Mouse (Mus musculus): ENCODE measurements around the gene Plekhh2. TPM values are rescaled to one million over a fixed set of nuclear protein-coding genes. Genes with fewer than 3 reads are reported as not detected.
A peak's percentile ranks its signal among the peaks of the same experiment; 100 is the strongest.

The Plekhh2 gene
- polyA plus RNA-seq, 1 experiment from 2014 or later = 0.76 TPM

DNA sequence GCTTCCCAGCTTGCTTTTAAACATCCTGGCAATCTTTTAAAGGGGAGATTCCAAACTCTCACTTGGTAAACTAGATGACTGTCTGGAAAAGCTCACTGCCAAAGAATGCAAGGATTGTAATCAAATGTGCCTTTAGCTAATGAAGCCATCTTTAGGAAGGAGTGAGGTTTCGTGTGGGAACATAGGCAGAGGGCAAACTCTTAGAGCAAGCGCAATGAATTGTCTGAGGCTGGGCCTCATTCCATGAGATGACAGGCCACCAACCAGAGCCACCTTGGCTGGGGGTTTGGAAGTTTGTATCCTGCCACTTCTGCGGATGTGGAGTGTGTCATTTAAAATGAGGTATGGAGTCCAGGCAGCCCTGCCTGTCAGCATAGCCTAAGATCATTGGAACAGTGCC lies 108.4 kb downstream of the Plekhh2 start:
- Histone ChIP-seq H3K36me3 (no peaks in the 10 kb centered on the region), H3K4me2 (no peak overlapping the region), H3K4me3 (no peak overlapping the region), H3K9ac (no peak overlapping the region), H3K9me3 (replicated peaks) (no peaks in the 10 kb centered on the region), H3K27me3 (replicated peaks) (no peaks in the 10 kb centered on the region), H3K4me1 (no peaks in the 10 kb centered on the region), H3K27ac (no peak overlapping the region)
- WGBS (ENCODE audit: insufficient replicate concordance) = 75% methylated on average over 3 of the region's 3 CpGs
- ATAC-seq = no peak

DNA sequence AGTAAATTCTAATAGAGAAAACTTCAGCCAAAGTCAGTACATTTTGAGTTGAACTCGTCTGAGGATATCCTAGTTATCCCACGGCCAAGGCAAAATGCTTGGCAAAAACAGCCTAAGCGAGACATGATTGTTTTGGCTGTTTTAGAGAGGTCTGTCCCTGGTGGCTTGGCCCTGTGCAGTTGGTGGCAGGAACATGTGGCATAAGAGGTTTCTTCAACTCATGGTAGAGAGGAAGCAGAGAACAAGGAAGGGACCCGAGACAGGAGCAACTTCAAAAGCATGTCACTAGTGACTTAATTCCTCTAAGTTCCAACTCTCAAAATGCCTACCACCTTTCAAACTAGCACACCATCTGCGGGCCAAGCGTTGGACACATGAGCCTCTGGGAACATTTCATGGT lies 108.9 kb downstream of the Plekhh2 start:
- Histone ChIP-seq H3K4me2 (no peak overlapping the region), H3K36me3 (no peaks in the 10 kb centered on the region), H3K9me3 (replicated peaks) (no peaks in the 10 kb centered on the region), H3K27ac (no peak overlapping the region), H3K4me1 (no peaks in the 10 kb centered on the region), H3K9ac (no peak overlapping the region), H3K4me3 (no peak overlapping the region), H3K27me3 (replicated peaks) (no peaks in the 10 kb centered on the region)
- no peak for ATAC-seq
- WGBS (ENCODE audit: insufficient replicate concordance) = 76% methylated on average over 6 of the region's 6 CpGs

DNA sequence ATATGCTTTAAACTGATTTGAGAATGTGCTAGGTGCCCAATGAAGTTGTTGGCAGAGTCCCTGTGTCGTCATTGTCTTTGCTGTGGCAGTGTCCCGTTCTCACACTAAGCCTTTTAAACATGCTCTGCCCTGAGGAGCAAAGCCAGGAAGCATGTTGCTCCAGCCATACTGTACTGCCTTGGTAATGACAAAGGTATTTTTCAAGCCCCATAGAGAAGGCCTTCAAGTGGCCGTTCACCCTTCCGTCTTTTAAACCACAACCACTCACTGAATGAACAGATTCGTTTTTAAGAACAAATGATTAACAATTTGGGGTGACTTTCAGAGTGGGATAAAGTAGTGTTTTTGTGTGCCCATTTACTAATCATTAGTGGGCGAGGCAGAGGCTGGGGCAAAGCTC lies 109.5 kb downstream of the Plekhh2 start:
- peaks cover 2% of the 10 kb centered on the region; the same call in 1 of the 2 replicates for H3K4me1 ChIP-seq
- ATAC-seq = no peak
- WGBS (ENCODE audit: insufficient replicate concordance) = 59% methylated on average over 6 of the region's 6 CpGs
- H3K27me3 ChIP-seq (replicated peaks) = no peaks in the 10 kb centered on the region
- H3K36me3 ChIP-seq = no peaks in the 10 kb centered on the region
- H3K9ac ChIP-seq = no peak overlapping the region
- no peak overlapping the region for H3K4me2 ChIP-seq
- H3K9me3 ChIP-seq (replicated peaks) = no peaks in the 10 kb centered on the region
- H3K4me3 ChIP-seq = no peak overlapping the region
- H3K27ac ChIP-seq = no peak overlapping the region

GRCm38 (mm10) chr17:84622028-84622427 lies 110.3 kb downstream of the Plekhh2 start:
- 70% methylated on average over 4 of the region's 4 CpGs for WGBS (ENCODE audit: insufficient replicate concordance)
- Histone ChIP-seq H3K4me3 (no peak overlapping the region), H3K27me3 (replicated peaks) (no peaks in the 10 kb centered on the region), H3K9me3 (replicated peaks) (no peaks in the 10 kb centered on the region), H3K9ac (no peak overlapping the region), H3K4me1 (peaks cover 11% of the 10 kb centered on the region), H3K4me2 (no peak overlapping the region), H3K36me3 (no peaks in the 10 kb centered on the region), H3K27ac (no peak overlapping the region)
- ATAC-seq = no peak

DNA sequence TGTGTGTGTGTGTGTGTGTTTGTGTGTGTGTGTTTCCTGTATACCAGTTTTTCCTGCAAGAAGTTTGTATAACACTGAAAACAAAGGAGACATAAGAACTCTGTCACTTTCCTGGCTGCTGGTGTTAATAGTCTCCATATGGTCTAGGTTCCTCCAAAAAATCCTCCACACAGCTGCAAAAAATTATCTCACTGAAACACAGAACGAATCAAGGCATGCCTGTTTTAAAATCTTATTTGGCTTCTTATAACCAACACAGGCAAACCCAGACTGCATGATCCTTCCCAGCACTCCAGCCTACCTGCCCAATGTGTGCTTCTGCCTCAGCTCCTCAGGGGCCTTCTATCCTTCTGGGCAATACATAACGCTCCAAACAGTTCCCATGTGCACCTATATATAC lies 111.2 kb downstream of the Plekhh2 start:
- no peak overlapping the region for H3K4me3 ChIP-seq
- H3K9me3 ChIP-seq (replicated peaks) = no peaks in the 10 kb centered on the region
- no peak for ATAC-seq
- WGBS (ENCODE audit: insufficient replicate concordance) = 44% methylated on average over 2 of the region's 2 CpGs
- peaks cover 11% of the 10 kb centered on the region for H3K4me1 ChIP-seq
- H3K36me3 ChIP-seq = no peaks in the 10 kb centered on the region
- H3K4me2 ChIP-seq = no peak overlapping the region
- no peak overlapping the region for H3K27ac ChIP-seq
- H3K27me3 ChIP-seq (replicated peaks) = no peaks in the 10 kb centered on the region
- no peak overlapping the region for H3K9ac ChIP-seq

- Histone ChIP-seq H3K9me3 (replicated peaks) (no peaks in the 10 kb centered on the region), H3K27me3 (replicated peaks) (no peaks in the 10 kb centered on the region), H3K4me1 (peaks cover 11% of the 10 kb centered on the region), H3K36me3 (no peaks in the 10 kb centered on the region), H3K27ac (no peak within 1 kb of the TSS), H3K4me2 (peak within 1 kb of the TSS; percentile 69), H3K4me3 (peak within 1 kb of the TSS; percentile 50), H3K9ac (peak within 1 kb of the TSS; percentile 12; the same call in 1 of the 2 replicates)
- 1% methylated on average over 23 of the region's 25 CpGs for WGBS (ENCODE audit: insufficient replicate concordance)
- peak; percentile 77 for ATAC-seq
These were observed 114.7 kb downstream of the Plekhh2 start, which contains the start of gene Dync2li1 for GRCm38 (mm10) chr17:84626276-84626856. Gene Dync2li1 (plus strand): TSS chr17:84626496.

GRCm38 (mm10) chr17:84626857-84627305 lies 115.2 kb downstream of the Plekhh2 start:
- H3K27ac ChIP-seq = no peak overlapping the region

GRCm38 (mm10) chr17:84627721-84628120 lies 116.0 kb downstream of the Plekhh2 start:
- Histone ChIP-seq H3K36me3 (no peaks in the 10 kb centered on the region), H3K27me3 (replicated peaks) (no peaks in the 10 kb centered on the region), H3K4me2 (no peak overlapping the region), H3K4me3 (no peak overlapping the region), H3K27ac (no peak overlapping the region), H3K9ac (no peak overlapping the region), H3K9me3 (replicated peaks) (no peaks in the 10 kb centered on the region), H3K4me1 (peaks cover 11% of the 10 kb centered on the region)
- no peak for ATAC-seq
- WGBS (ENCODE audit: insufficient replicate concordance) = 68% methylated on average over 10 of the region's 10 CpGs

More at GRCm38 (mm10) chr17:84626857-84627305, 115.2 kb downstream of the Plekhh2 start:
- Histone ChIP-seq H3K36me3 (no peaks in the 10 kb centered on the region), H3K9me3 (replicated peaks) (no peaks in the 10 kb centered on the region), H3K4me2 (peak overlapping the region; percentile 69), H3K27me3 (replicated peaks) (no peaks in the 10 kb centered on the region), H3K9ac (peak overlapping the region; percentile 12; the same call in 1 of the 2 replicates), H3K4me1 (peaks cover 11% of the 10 kb centered on the region), H3K4me3 (peak overlapping the region; percentile 50)
- WGBS (ENCODE audit: insufficient replicate concordance) = 39% methylated on average over 9 of the region's 9 CpGs
- ATAC-seq = no peak

- ATAC-seq = no peak
- no peak overlapping the region for H3K4me3 ChIP-seq
- H3K27ac ChIP-seq = no peak overlapping the region
- no peaks in the 10 kb centered on the region for H3K9me3 ChIP-seq (replicated peaks)
- no peaks in the 10 kb centered on the region for H3K27me3 ChIP-seq (replicated peaks)
- no peaks in the 10 kb centered on the region for H3K36me3 ChIP-seq
- H3K4me2 ChIP-seq = no peak overlapping the region
- H3K9ac ChIP-seq = no peak overlapping the region
- WGBS (ENCODE audit: insufficient replicate concordance) = 69% methylated on average over 9 of the region's 9 CpGs
- H3K4me1 ChIP-seq = peaks cover 15% of the 10 kb centered on the region
These were observed 116.9 kb downstream of the Plekhh2 start for GRCm38 (mm10) chr17:84628611-84629010.

- Histone ChIP-seq H3K9me3 (replicated peaks) (no peaks in the 10 kb centered on the region), H3K36me3 (no peaks in the 10 kb centered on the region), H3K4me3 (no peak overlapping the region), H3K4me1 (peaks cover 11% of the 10 kb centered on the region), H3K9ac (no peak overlapping the region), H3K27me3 (replicated peaks) (no peaks in the 10 kb centered on the region), H3K4me2 (no peak overlapping the region), H3K27ac (no peak overlapping the region)
- ATAC-seq = no peak
- WGBS (ENCODE audit: insufficient replicate concordance) = 73% methylated on average over 6 of the region's 6 CpGs
These were observed 120.1 kb downstream of the Plekhh2 start for GRCm38 (mm10) chr17:84631836-84632235.

DNA sequence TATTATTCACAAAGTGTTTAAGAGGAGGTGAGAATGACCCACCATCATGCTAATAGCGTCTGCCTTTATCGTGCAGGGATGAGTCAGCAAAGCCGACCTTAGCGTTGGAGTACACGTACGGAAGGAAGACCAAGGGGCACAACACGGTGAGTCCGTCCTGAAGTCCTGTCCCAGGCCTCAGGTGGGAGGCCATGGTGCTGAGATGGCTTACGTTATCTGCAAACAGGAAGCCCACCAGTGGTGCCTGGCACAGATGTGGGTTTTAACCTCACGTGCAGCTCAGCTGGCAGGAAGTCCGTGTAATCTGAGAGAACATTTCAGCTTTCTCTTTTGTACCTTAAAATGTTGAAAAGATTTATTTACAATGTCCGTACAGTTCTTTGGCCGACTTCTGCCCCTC lies 121.7 kb downstream of the Plekhh2 start:
- Histone ChIP-seq H3K4me1 (0 out of 2 replicates have a peak, but pooled peaks cover 9% of the 10 kb centered on the region), H3K27ac (no peak overlapping the region), H3K27me3 (replicated peaks) (no peaks in the 10 kb centered on the region), H3K4me2 (0 out of 2 replicates have a peak overlapping the region, but pooled peaks have one; percentile 3), H3K9ac (no peak overlapping the region), H3K4me3 (no peak overlapping the region), H3K9me3 (replicated peaks) (no peaks in the 10 kb centered on the region), H3K36me3 (no peaks in the 10 kb centered on the region)
- WGBS (ENCODE audit: insufficient replicate concordance) = 39% methylated on average over 13 of the region's 13 CpGs
- no peak for ATAC-seq

- Histone ChIP-seq H3K36me3 (no peaks in the 10 kb centered on the region), H3K4me1 (0 out of 2 replicates have a peak, but pooled peaks cover 9% of the 10 kb centered on the region), H3K27ac (no peak overlapping the region), H3K9ac (no peak overlapping the region), H3K9me3 (replicated peaks) (no peaks in the 10 kb centered on the region), H3K4me3 (no peak overlapping the region), H3K27me3 (replicated peaks) (no peaks in the 10 kb centered on the region), H3K4me2 (no peak overlapping the region)
- 68% methylated on average over 8 of the region's 8 CpGs for WGBS (ENCODE audit: insufficient replicate concordance)
- no peak for ATAC-seq
These were observed 124.6 kb downstream of the Plekhh2 start for GRCm38 (mm10) chr17:84636328-84636727.

DNA sequence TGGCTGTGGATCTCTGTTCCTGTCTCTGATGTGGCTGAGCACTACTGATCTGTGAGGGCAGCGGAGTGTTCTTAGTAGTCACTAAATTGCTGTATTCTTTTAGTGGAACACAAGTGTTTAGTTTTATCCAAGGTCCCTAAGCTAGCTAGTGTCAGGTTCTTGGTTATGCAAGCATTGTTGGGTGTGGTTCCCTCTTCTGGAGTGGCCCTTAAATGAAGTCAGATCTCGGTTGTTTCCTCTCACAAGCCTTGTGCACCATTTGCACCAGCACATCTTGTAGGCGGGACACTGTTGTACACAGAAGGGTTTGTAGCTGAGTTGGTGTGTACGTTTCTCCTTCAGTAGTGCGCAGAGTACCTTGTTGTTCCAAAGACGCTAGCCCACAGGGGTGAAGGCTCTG lies 126.3 kb downstream of the Plekhh2 start:
- H3K9ac ChIP-seq = no peak overlapping the region
- no peaks in the 10 kb centered on the region for H3K27me3 ChIP-seq (replicated peaks)
- H3K36me3 ChIP-seq = no peaks in the 10 kb centered on the region
- 0 out of 2 replicates have a peak, but pooled peaks cover 9% of the 10 kb centered on the region for H3K4me1 ChIP-seq
- H3K27ac ChIP-seq = no peak overlapping the region
- WGBS (ENCODE audit: insufficient replicate concordance) = 65% methylated on average over 6 of the region's 6 CpGs
- H3K4me3 ChIP-seq = no peak overlapping the region
- H3K9me3 ChIP-seq (replicated peaks) = no peaks in the 10 kb centered on the region
- no peak overlapping the region for H3K4me2 ChIP-seq
- ATAC-seq = no peak

Measured in liver, embryonic 12.5 days (tissue).